Mouse (Mus musculus) adrenal gland, postnatal 0 days (tissue): ENCODE results near the gene Prim1. TPM values are rescaled to one million over a fixed set of nuclear protein-coding genes. Genes with fewer than 3 reads are reported as not detected.

ENCODE experiments used
- polyA plus RNA-seq: library from polyadenylated mRNA; unstranded; fragments of >200 nt; fragmentation: Nextera tagmentation; extraction: Ambion mirVana; gene quantifications from 2 replicates; pipeline ENCODE4 v1.2.1, GENCODE M21; 2015

The Prim1 gene
- 30.2 and 33.2 TPM in 2 replicates for polyA plus RNA-seq

GRCm38 (mm10) chr10:128015068-128015934, at the start of gene Prim1:
Prim1 (plus strand) TSS chr10:128015168.

GRCm38 (mm10) chr10:128007446-128007845, 7.5 kb upstream of the Prim1 start, which contains the start of gene Hsd17b6:
Hsd17b6 (minus strand) TSS chr10:128007611.

GRCm38 (mm10) chr10:128058601-128059151, 43.7 kb downstream of the Prim1 start, which contains the start of gene Ptges3:
Ptges3 (plus strand) TSS chr10:128058954.

Other genes starting within 250 kb of the Prim1 start
- 0.17 and 0.30 TPM in 2 replicates for gene Rdh9, start 238.8 kb upstream of the Prim1 start, polyA plus RNA-seq
- 0.08 TPM in 1 of 2 replicates, not detected in the other for gene Rdh16, start 214.0 kb upstream of the Prim1 start, polyA plus RNA-seq
- gene Rdh19, start 165.2 kb upstream of the Prim1 start, polyA plus RNA-seq, result not detected in 2 replicates
- 0.09 and 0.11 TPM in 2 replicates for gene Rdh16f2, start 148.7 kb upstream of the Prim1 start, polyA plus RNA-seq
- 6.3 and 7.9 TPM in 2 replicates for gene Rdh7, start 126.4 kb upstream of the Prim1 start, polyA plus RNA-seq
- gene Sdr9c7, start 116.7 kb upstream of the Prim1 start, polyA plus RNA-seq, result 0.06 and 0.44 TPM in 2 replicates
- 0.28 and 1.3 TPM in 2 replicates for gene Hsd17b6, start 7.6 kb upstream of the Prim1 start, polyA plus RNA-seq
- gene Naca, start 20.4 kb downstream of the Prim1 start, polyA plus RNA-seq, result 713 and 807 TPM in 2 replicates
- 289 and 319 TPM in 2 replicates for gene Ptges3, start 43.8 kb downstream of the Prim1 start, polyA plus RNA-seq
- 1,494 and 2,088 TPM in 2 replicates for gene Atp5b, start 68.1 kb downstream of the Prim1 start, polyA plus RNA-seq
- gene Baz2a, start 76.4 kb downstream of the Prim1 start, polyA plus RNA-seq, result 7.6 and 11.3 TPM in 2 replicates
- 23.6 and 24.9 TPM in 2 replicates for gene Rbms2, start 165.1 kb downstream of the Prim1 start, polyA plus RNA-seq
- 2.2 and 2.7 TPM in 2 replicates for gene Gls2, start 179.3 kb downstream of the Prim1 start, polyA plus RNA-seq
- 23.9 and 27.8 TPM in 2 replicates for gene Spryd4, start 196.6 kb downstream of the Prim1 start, polyA plus RNA-seq
- gene Mip, start 210.7 kb downstream of the Prim1 start, polyA plus RNA-seq, result not detected in 2 replicates
- 14.5 and 19.1 TPM in 2 replicates for gene Timeless, start 216.9 kb downstream of the Prim1 start, polyA plus RNA-seq
- 0.97 and 1.8 TPM in 2 replicates for gene Apon, start 238.9 kb downstream of the Prim1 start, polyA plus RNA-seq